Mouse (Mus musculus): ENCODE measurements around the gene Acpp.

Gene Acpp

DNA sequence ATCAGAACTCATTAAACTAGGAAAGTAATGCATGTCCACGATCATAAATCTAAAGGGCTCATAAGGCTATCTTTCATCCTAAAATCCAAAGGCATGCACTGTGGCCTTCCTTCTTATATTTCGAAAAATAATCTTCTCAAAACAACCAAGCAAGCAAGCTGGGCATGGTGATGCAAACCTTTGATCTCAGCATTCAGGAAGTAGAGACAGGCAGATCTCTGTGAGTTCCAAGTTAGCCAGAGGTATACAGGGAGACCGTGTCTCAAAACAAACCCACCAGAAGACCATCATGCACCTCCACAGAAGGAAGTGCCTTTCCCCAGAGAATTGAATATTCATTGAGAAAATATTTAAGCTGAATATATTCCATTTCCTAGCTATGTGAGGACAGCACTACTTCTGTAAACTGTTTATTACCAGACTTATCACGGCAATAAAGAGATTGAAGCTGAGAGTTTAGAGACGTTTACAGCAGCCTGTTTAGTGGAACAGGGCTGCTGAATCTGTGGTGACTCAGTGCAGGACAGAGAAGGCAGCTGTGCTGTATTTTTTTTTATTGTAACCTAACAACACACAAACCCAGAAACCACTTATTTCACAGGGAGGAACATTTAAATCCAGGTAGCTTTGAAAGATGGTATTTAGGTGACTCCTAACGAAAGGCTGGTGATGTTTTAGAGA lies 90.1 kb downstream of the Acpp start:
- DNase-seq: no peak

DNA sequence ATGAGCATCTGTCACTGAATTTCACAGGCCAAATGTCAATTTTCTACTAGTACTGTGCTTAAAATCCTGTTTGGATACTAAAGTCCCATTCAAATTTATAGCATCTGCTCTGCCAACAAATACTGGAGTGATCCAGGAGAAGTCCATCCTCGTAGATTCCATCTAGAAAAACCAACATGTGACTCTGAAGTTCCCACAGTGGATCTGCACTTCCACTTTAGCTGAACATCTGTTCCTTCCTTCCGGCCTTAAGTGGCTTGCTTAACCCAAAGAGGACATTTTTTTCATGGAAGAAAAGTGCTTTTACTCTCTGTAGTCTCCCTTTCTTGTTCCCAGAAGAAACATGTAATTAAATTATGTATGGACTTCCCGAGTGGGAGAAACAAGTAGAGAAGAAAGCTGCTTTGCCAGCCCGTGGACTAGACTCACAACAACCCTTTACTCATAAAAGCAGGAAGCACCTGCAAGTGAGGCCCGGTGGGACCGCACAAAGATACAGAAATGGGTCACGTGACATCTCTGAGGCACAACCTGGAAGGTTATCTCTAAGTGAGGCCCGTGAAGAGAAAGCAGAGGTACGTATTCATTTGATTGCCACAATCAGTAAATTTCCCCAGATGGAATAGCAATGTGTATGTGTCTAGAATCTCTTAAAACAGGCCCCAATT lies 93.6 kb downstream of the Acpp start:
- DNase-seq: no peak

DNA sequence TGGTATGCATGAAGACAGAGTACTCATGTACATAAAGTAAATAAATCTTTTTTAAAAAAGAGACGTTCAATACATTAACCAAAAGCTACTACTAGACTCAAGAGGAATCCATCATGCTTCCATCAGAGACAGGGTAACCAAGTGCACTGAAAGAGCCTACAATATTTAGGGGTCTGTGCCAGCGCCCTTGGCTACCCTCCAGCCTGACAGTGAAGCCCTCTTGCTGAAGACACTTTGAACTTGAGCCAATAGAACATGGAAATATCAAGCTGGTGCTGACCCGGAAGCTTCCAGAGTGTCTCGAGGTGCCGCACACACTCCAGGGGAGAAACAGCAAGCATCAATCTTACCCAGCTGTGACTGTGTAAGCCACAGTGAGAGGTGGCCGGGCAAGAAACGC lies 97.4 kb downstream of the Acpp start:
- DNase-seq: no peak

DNA sequence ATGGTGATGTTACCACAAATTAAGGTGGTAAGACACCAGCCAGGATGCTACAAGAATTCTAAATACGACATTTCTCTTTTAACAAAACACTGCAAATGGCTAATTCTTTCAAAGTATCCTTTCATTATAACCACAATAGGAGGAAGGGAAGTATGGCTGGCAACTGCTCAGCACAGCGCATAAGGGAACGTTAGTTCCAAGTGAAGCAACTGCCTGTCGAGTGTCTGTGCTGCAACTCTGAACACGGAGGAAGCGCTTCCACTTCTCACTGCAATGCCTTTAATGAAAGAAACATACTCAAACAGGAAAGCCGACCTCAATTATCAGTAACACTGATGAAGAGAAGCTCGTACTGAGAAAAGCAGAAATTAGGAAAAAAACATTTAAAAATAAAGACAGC lies 98.5 kb downstream of the Acpp start:
- no peak for DNase-seq
